Mouse (Mus musculus) limb, embryonic 12.5 days (tissue): ENCODE data around the gene Cyyr1. TPM values are rescaled to one million over a fixed set of nuclear protein-coding genes. Genes with fewer than 3 reads are reported as not detected.
"Not testable (repeated sequence)": the region's sequence is repeated elsewhere in the genome, so short reads cannot be mapped to it uniquely, and the experiment has no call there.

Source experiments
- ATAC-seq: fragments of 200-750 bp; cut with Nextera tagmentation; 2 replicates; pipeline ENCODE4 v1.8.0; 2017; ENCODE audit warnings: low read depth, moderate TSS enrichment; ENCODE audit not compliant: insufficient number of reproducible peaks, insufficient read depth, low FRiP score, low TSS enrichment
- H3K27ac ChIP-seq: fragments of 300-500 bp; sonication (generic); 2 replicates; pipeline ENCODE4 v1.5.1; 2016; ENCODE audit warnings: mild to moderate bottlenecking, moderate library complexity
- H3K27me3 ChIP-seq: fragments of 300-500 bp; sonication (generic); 2 replicates; pipeline ENCODE4 v1.6.1; 2016; ENCODE audit warnings: mild to moderate bottlenecking, moderate library complexity
- H3K36me3 ChIP-seq: fragments of 300-500 bp; sonication (generic); 2 replicates; pipeline ENCODE4 v1.6.1; 2016; ENCODE audit warnings: mild to moderate bottlenecking, moderate library complexity
- H3K4me1 ChIP-seq: fragments of 300-500 bp; sonication (generic); replicated peaks from 2 replicates; pipeline ENCODE4 v1.6.1; 2016
- H3K4me2 ChIP-seq: fragments of 300-500 bp; sonication (generic); 2 replicates; pipeline ENCODE4 v1.6.1; 2016; ENCODE audit warnings: mild to moderate bottlenecking, moderate library complexity
- H3K4me3 ChIP-seq: fragments of 300-500 bp; sonication (generic); replicated peaks from 2 replicates; pipeline ENCODE4 v1.5.1; 2016; ENCODE audit warnings: mild to moderate bottlenecking
- H3K9ac ChIP-seq: fragments of 300-500 bp; sonication (generic); replicated peaks from 2 replicates; pipeline ENCODE4 v1.6.1; 2016; ENCODE audit warnings: mild to moderate bottlenecking, moderate library complexity
- H3K9me3 ChIP-seq: fragments of 300-500 bp; sonication (generic); 2 replicates; pipeline ENCODE4 v1.6.1; 2016; ENCODE audit warnings: mild to moderate bottlenecking, moderate library complexity
- WGBS: fragments of 180-500 bp; shearing (Covaris S2); methylation state at CpG from one replicate; pipeline ENCODE4 v1.1.7; 2016; 5-methylcytosine and 5-hydroxymethylcytosine counted together
- polyA plus RNA-seq: library from polyadenylated mRNA; unstranded; fragments of >200 nt; fragmentation: Nextera tagmentation; extraction: Ambion mirVana; gene quantifications from 2 replicates; pipeline ENCODE4 v1.2.1, GENCODE M21; 2016

The Cyyr1 gene
- polyA plus RNA-seq: 3.0 and 3.8 TPM in 2 replicates

DNA sequence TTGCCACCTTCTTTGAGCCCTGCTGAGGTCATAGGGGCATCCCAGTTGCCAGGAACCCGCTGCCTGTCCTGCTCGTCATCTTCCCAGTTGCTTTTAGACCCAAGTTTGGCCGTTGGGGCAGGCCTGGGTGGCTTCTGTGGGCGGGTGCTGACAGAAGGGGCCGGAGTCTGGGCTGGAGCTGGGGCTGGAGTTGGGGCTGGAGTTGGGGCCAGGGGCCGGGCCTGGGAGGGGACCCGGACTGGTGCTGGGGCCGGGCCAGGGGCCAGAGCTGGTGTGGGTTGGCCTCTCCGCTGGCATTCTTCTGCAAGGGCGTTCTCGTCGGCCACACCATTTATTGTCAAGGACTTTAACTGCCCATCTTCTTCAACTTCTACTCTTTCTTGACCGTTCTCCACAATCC is at the start of gene Cyyr1:
TSS of gene Cyyr1 (minus strand) at position 101 of the 400 bp plus-strand sequence.
- not testable (repeated sequence) for H3K9me3 ChIP-seq, ATAC-seq, H3K27me3 ChIP-seq, H3K9ac ChIP-seq, H3K4me3 ChIP-seq, H3K27ac ChIP-seq, H3K36me3 ChIP-seq, H3K4me2 ChIP-seq
- H3K4me1 ChIP-seq: peaks cover 11% of the 10 kb centered on the region; the same call in 1 of the 2 replicates
- WGBS: 63% methylated on average over 13 of the region's 13 CpGs

DNA sequence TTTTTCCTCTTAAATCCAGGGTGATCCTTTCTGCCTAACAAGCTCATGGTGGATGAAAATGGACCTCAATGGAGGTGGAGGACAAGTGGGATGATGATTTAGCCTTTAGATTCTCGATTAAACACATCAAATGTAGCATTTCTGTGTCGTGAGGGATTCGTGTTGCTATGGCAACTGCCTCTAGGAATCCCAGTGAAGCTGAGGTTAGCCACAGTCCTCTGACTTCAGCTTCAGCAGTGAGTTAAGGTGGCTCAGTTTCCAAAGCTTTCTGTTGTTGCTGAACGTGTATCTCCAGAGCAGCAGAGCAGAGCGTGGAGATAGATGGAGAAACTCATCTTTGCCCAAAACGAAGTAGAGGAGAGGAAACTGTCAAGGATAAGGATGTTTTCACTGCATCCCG is 35.6 kb upstream of the Cyyr1 start:
- no peak for ATAC-seq
- Histone ChIP-seq H3K27me3 (no peaks in the 10 kb centered on the region), H3K4me1 (no peaks in the 10 kb centered on the region), H3K9me3 (no peaks in the 10 kb centered on the region), H3K4me2 (no peak overlapping the region), H3K9ac (no peak overlapping the region), H3K4me3 (no peak overlapping the region), H3K27ac (no peak overlapping the region), H3K36me3 (no peaks in the 10 kb centered on the region)
- WGBS: 70% methylated on average over 7 of the region's 7 CpGs

- Histone ChIP-seq H3K4me1 (no peaks in the 10 kb centered on the region), H3K4me3 (no peak overlapping the region), H3K27ac (no peak overlapping the region), H3K9me3 (no peaks in the 10 kb centered on the region), H3K9ac (no peak overlapping the region), H3K4me2 (no peak overlapping the region), H3K36me3 (no peaks in the 10 kb centered on the region), H3K27me3 (no peaks in the 10 kb centered on the region)
- ATAC-seq: no peak
- 85% methylated on average over 4 of the region's 4 CpGs for WGBS
Observed at GRCm38 (mm10) chr16:85587573-85588226, 34.5 kb upstream of the Cyyr1 start.

GRCm38 (mm10) chr16:85566474-85566873 is 13.3 kb upstream of the Cyyr1 start:
- Histone ChIP-seq H3K9ac (no peak overlapping the region), H3K36me3 (no peaks in the 10 kb centered on the region), H3K9me3 (no peaks in the 10 kb centered on the region), H3K27ac (no peak overlapping the region), H3K4me3 (no peak overlapping the region), H3K4me2 (no peak overlapping the region), H3K4me1 (no peaks in the 10 kb centered on the region), H3K27me3 (no peaks in the 10 kb centered on the region)
- WGBS: 84% methylated on average over 5 of the region's 5 CpGs
- no peak for ATAC-seq

DNA sequence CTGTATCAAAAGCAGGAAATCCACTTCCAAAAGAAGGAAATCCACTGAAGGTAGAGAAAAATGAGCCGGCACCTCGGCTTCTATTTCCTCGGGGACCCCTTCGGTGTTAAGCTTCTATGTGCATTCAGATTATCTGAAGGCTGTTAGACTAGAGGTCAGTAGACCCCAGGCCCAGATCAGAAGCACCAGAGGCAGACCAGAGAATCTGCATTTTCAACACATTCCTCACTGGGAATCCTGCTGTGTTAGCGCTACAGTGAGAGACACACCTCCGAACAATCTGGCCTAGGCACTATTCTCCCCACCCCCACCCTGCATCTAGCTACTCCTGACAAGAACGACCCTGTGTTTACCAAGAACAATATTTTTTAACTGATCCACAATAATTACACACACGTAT is 641 bp upstream of the Cyyr1 start:
- no peak overlapping the region for H3K4me3 ChIP-seq
- no peaks in the 10 kb centered on the region for H3K27me3 ChIP-seq
- H3K4me1 ChIP-seq: peaks cover 11% of the 10 kb centered on the region; the same call in 1 of the 2 replicates
- no peak overlapping the region for H3K9ac ChIP-seq
- H3K9me3 ChIP-seq: no peaks in the 10 kb centered on the region
- H3K27ac ChIP-seq: no peak overlapping the region
- ATAC-seq: no peak
- H3K4me2 ChIP-seq: no peak overlapping the region
- 32% methylated on average over 8 of the region's 8 CpGs for WGBS
- no peaks in the 10 kb centered on the region for H3K36me3 ChIP-seq

DNA sequence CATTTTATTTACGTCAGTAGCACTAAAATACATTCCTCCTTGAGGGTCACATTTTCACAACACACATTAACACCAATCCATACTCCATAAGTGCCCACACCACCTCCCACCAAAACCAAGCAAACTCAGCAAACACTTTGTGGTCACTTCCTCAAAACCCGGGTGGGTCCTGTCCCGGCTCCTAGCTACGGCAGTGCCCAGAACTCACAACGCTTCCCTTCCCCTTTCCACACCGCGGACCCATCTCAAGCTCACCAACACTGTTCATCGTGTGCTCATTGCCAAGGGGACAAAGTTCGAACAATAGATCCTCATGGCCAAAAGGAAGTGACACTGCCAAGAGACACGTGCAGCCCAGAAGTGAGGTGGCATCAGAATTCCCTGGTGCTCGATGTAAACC is 1.2 kb downstream of the Cyyr1 start:
- not testable (repeated sequence) for H3K27me3 ChIP-seq, H3K27ac ChIP-seq, ATAC-seq, H3K4me3 ChIP-seq, H3K9ac ChIP-seq, H3K4me2 ChIP-seq, H3K36me3 ChIP-seq, H3K9me3 ChIP-seq
- H3K4me1 ChIP-seq: peaks cover 11% of the 10 kb centered on the region; the same call in 1 of the 2 replicates
- WGBS: 81% methylated on average over 1 of the region's 11 CpGs

DNA sequence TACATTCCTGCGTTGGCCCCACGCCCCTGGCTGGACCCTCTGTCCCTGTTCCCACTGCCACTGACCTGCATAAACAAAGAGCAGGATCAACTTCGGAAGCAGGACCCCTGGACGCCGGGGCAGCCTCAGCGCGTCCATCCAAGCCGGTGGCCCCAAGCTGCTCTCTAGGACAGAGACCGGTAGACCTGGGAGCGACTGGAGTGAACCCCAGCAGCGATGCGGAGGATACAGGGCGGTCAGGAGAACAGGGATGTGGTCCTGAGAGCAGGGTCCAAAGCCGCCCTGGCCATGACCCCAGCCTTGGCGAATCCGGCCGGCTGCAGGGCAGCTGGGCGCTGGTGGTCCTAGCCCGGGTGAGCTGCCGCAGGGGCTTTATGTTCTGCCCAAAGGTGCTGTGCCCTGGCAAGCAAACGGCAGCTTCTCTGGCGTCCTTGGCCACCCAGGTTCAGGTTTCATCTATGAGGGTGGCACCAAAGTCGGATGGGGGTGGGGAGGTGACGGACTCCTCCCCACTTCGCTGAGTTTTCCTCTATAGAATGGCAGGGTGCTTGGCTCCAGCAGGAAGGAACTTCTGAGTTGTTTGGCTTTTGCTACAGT is 3.1 kb downstream of the Cyyr1 start:
- Histone ChIP-seq H3K9me3 (no peaks in the 10 kb centered on the region), H3K9ac (peak overlapping the region; percentile 58), H3K4me2 (peak overlapping the region; percentile 83), H3K4me3 (peak overlapping the region; percentile 50), H3K27me3 (no peaks in the 10 kb centered on the region), H3K36me3 (no peaks in the 10 kb centered on the region), H3K4me1 (peaks cover 11% of the 10 kb centered on the region; the same call in 1 of the 2 replicates), H3K27ac (no peak overlapping the region)
- ATAC-seq: peak; percentile 54; the same call in 1 of the 2 replicates
- under 1% methylated on average over 25 of the region's 25 CpGs for WGBS

- Histone ChIP-seq H3K27me3 (no peaks in the 10 kb centered on the region), H3K36me3 (no peaks in the 10 kb centered on the region), H3K9ac (no peak overlapping the region), H3K27ac (no peak overlapping the region), H3K4me1 (peaks cover 11% of the 10 kb centered on the region; the same call in 1 of the 2 replicates), H3K4me2 (no peak overlapping the region), H3K9me3 (no peaks in the 10 kb centered on the region), H3K4me3 (no peak overlapping the region)
- ATAC-seq: no peak
- WGBS: 72% methylated on average over 6 of the region's 6 CpGs
Observed at GRCm38 (mm10) chr16:85546519-85546918, 6.7 kb downstream of the Cyyr1 start.

DNA sequence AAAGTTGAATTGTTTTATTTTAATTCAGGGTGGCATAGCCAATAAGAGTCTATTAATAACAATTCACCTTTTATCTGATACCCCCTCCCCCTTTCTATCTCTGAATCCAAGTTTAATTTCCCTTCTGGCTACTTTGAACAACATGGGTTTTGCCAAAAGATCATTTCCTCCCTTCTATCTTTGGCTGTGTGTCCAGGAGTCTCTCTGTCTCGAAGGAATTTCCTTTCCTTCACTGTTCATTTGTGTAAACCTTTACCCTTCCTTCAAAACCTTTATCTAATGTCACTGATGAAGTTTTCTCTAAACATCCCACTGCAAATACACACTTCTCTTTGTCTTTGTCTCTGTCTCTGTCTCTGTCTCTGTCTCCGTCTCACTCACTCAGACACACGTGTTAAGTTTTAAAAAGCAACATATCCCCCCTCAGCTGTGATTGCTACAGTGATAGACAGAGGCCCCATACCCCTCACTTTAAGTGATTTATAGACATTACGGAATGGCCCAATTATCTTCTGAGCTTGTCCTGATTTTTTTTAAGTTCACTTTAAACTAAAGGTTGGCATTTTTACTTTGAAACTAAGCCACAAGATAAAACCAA is 11.4 kb downstream of the Cyyr1 start:
- no peak overlapping the region for H3K4me2 ChIP-seq
- no peaks in the 10 kb centered on the region for H3K27me3 ChIP-seq
- 0 out of 2 replicates have a peak, but pooled peaks cover 4% of the 10 kb centered on the region for H3K4me1 ChIP-seq
- H3K4me3 ChIP-seq: no peak overlapping the region
- no peaks in the 10 kb centered on the region for H3K9me3 ChIP-seq
- no peak overlapping the region for H3K9ac ChIP-seq
- no peak overlapping the region for H3K27ac ChIP-seq
- WGBS: 44% methylated on average over 4 of the region's 4 CpGs
- ATAC-seq: no peak
- no peaks in the 10 kb centered on the region for H3K36me3 ChIP-seq

DNA sequence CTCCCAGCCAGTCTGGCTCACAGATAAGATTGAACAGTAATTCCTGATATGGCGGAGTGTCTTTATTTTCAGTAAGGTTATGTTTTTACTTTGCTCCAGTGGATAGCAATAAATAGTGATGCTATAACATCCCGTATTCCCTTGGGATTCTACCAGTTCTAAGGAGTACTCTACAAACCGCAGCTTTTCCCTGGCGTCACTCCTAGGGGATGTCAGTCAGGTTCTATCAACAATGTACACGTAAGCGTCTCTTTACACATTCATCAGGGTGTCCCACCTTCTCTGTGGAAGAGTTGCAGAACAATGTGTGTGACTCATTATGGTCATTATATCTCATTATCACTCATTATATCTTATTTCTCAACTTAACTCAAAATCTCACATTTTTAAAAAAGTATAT is 12.2 kb downstream of the Cyyr1 start:
- no peak for ATAC-seq
- H3K9ac ChIP-seq: no peak overlapping the region
- WGBS: 94% methylated on average over 6 of the region's 6 CpGs

DNA sequence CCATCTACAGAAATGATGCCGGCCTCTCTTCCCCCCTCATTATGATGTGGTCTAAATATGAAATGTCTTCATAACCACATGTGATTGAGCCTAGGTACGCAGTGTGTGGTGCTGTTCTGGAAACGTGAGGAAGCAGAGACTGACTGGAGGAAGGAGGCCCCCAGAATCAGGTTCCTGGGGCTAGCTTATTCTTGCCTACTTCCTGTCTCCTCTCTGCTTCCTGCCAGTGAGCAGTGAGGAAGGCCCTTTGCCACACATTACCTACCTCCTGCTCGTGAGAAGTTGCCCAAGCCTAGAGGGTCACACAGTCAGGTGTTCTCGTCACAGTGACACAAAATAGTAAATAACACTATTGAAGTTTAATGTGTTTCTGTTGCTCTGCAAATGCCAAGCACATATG is 14.8 kb downstream of the Cyyr1 start:
- no peak overlapping the region for H3K4me2 ChIP-seq
- H3K36me3 ChIP-seq: no peaks in the 10 kb centered on the region
- no peak overlapping the region for H3K9ac ChIP-seq
- H3K4me1 ChIP-seq: 0 out of 2 replicates have a peak, but pooled peaks cover 4% of the 10 kb centered on the region
- ATAC-seq: no peak
- 40% methylated on average over 5 of the region's 5 CpGs for WGBS
- H3K27me3 ChIP-seq: no peaks in the 10 kb centered on the region
- no peak overlapping the region for H3K4me3 ChIP-seq
- H3K9me3 ChIP-seq: no peaks in the 10 kb centered on the region
- H3K27ac ChIP-seq: no peak overlapping the region

More for the DNA sequence above, 12.2 kb downstream of the Cyyr1 start:
- no peaks in the 10 kb centered on the region for H3K27me3 ChIP-seq
- H3K9me3 ChIP-seq: no peaks in the 10 kb centered on the region
- no peak overlapping the region for H3K27ac ChIP-seq
- no peak overlapping the region for H3K4me2 ChIP-seq
- no peak overlapping the region for H3K4me3 ChIP-seq
- H3K36me3 ChIP-seq: no peaks in the 10 kb centered on the region
- H3K4me1 ChIP-seq: 0 out of 2 replicates have a peak, but pooled peaks cover 4% of the 10 kb centered on the region
